Mouse (Mus musculus): ENCODE results near the gene Vmp1. TPM values are rescaled to one million over a fixed set of nuclear protein-coding genes. Genes with fewer than 3 reads are reported as not detected.
A peak's percentile ranks its signal among the peaks of the same experiment; 100 is the strongest.

Vmp1 gene
- 100 to 1,000 TPM; 111 to 116 TPM for total RNA-seq (2021)
- long read RNA-seq, transcript Vmp1-201 (12 exons, 2,787 nt) = major isoform, 122 of 134 reads
- long read RNA-seq, partial matches to known transcripts = 3 of 134 reads
- long read RNA-seq, other reads (novel, unspliced or antisense) = 9 of 134 reads

DNA sequence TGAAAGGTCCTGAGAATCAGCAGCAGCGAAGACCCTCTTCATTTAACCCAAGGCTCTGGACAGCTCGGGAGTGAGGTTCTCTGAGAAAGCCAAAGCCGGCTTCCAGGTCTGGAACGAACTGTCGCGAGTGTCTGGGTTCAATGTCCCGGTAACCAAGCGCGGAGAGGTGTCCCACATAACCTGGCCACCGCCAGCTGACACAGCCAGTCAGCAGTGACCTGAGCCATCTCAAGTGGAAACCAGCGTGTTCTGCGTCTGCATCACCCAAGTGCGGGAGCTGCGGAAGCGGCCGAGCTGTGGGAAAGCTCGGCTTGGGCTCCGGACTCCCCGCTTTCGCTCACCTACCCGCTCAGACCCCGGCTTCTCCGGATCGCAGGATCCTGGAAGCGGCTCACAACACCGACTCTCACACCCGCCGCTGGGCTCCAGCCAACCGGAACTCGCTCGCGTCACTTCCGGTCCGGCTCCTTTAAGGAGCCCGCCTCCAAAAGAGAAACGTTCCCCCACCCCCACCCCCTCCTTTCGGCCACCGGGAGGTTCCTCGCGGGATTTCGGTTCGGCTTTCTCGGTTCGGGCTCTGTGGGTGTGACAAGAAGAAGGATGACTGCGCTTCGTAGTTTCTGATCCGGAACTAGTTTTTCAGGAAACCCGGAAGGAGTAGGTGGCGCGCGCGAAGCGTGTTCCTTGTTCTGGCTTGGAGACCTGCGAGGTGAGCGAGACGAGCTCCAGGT lies at the start of gene Vmp1, which contains the start of gene Ptrh2:
TSS of gene Vmp1 (minus strand) at position 442 of the 731 bp plus-strand sequence.
TSS of gene Ptrh2 (plus strand) at position 591 of the 731 bp plus-strand sequence.
- DNase-seq (ENCODE audit: low spot score in 2 of 2) = peak; percentile 81 to 94

DNA sequence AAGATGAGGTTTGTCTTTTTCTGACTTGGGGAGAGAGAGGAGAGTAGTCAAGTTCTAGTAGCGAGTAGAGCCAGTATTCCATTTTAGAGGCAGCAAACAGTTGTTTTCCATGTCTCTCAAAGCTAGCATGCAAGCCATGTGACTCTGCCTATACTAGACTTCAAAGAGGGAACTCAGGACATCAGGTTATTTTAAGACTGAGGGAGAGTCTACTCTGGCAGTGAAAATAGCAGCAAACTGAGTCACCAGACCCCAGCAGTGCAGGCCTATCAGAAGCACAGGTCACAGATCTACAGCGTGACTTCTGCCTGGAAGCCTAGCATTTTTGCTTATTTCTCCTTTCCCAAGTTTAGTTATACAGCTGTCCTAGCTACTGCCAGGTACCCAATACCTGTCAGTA lies 47.8 kb upstream of the Vmp1 start:
- DNase-seq (ENCODE audit: low spot score in 2 of 2) = no peak

DNA sequence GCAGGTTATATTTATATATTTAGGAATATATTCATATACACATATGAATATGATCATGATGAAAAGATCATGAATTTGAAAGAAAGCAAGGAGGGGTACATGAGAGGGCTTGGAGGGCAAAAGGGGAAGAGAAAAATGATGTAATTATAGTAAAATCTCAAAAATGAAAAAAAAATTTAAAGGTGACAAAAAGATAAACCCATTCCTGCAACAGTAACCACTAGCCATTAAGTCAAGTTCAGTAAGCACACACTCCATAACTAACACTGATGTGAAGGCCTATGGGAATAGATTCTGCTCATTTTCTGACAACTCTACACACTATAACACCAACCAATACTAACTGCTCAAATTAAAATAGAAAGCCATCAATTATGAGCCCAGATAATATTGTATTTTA lies 42.0 kb upstream of the Vmp1 start:
- DNase-seq (ENCODE audit: low spot score in 2 of 2) = no peak

DNA sequence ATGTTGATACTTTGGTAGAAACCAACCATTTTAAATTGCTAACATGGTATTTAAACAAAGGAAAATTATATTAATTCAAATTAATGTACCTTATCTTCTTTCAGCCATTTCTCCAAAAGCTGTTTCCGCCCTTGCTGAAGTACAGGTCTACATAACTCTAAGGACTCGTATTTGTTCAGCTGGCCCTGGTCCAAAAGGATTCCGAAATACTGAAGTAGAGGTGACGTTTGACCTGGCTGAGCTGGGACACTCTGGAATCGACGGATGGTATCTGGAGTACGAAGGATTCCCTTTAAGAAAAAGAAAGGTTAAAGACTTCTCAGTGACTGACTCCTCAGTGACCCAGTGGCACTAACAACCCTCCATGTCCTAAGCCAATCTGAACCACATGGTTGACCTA lies 41.3 kb upstream of the Vmp1 start:
- DNase-seq (ENCODE audit: low spot score in 2 of 2) = no peak

DNA sequence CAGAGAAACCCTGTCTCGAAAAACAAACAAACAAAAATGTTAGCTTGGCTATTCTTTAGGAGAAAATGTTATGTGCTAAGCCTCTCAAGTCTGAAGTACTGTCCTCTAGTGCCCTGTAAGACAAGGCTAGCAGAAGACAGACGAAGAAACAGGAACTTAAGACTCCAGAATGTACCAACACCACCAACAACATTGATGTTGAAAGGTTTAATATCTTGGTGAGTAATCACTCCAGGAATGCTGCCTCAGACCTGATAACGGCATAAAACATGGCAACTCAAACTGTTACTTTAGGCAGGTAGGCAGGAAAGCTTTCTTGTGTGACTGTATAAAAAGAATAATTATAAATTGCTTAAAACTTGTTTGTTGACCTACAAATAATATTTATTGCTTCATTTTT lies 40.4 kb upstream of the Vmp1 start:
- no peak for DNase-seq (ENCODE audit: low spot score in 2 of 2)

DNA sequence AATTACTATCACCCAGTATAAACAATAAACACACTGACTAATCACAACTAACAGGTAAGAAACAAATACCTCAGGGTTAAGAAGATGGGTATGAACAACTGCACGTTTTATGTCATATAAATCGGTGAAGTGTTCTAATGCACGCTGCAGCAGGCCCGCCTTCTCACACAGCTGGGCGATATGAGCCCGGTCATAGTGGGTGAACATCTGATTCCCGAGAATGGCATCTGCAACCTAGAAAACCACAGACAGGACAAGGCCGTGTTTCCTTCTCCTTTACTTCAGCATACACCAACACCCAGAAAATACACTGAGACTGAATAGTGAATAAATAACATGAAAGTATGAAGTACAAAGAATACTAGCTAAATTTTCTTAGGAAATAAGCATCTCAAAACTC lies 35.8 kb upstream of the Vmp1 start:
- no peak for DNase-seq (ENCODE audit: low spot score in 2 of 2)

DNA sequence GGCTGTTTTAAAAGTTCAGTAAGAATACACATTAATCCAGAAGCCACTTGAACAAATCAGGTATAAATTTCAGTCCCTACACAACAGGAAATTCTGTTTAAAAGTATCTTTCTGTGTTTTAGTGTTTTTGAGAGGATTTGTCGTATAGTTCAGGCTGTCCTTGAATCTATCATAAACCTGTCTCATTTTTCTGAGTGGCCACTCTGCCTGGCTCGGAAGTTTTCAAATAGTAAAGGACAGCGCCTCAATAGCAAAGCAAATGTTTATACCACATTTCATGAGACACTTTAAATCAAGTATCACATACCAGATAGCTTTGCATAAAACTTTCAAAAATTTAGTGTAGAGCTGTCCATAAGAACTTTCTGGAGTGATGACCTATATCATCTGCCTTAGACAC lies 34.7 kb upstream of the Vmp1 start:
- DNase-seq (ENCODE audit: low spot score in 2 of 2) = no peak

DNA sequence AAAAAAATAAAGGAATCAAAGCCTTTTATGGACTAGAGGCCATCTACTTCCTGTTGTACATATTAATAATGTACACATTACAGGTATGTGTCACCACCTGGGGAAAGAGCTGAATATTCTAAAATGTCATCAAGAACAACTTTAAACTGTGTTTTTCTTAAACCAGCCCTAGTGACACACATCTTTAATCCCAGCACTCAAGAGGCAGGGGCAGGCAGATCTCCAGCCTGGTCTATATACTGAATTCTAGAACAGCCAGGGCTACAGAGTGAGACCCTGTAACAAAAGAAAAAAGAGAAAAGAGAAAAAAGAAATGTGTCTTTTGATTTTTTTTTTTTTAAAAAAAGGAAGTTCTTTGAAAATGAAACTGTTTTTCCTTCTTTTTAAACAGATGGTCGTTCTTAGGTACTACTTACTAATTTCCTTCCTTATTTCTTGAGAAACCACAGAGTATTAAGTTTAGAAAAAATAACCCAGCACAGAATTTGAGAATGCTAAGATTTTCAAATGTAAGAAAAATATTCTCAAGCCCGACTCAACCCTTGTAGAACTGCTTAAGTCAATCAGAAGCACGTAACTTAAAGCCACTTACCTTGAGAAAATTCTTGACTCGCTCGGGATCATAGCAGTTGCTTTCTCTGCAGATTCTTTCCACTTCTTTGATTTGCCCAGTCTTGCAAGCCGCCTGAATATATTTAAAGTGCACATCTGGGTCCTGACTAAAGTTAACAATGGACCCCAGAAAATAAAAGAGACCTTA lies 33.9 kb upstream of the Vmp1 start:
- no peak for DNase-seq (ENCODE audit: low spot score in 2 of 2)

DNA sequence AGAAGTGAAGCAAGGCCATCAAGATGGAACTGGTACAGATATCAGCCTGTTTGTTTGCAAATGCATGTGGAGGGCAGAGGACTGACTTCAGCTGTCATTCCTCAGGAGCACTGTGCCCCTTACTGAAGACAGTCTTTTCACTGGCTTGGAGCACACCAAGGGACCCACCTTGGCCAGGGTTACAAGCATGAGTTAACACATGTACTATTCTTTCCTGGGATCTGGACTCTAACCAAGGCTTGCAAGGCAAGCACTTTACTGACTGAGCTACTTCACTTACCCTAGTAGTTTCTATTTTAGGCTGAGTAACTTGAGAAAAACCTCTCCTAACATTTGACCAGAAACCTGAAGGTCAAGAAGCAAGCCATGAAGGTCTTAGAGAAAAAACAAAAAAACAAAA lies 31.0 kb upstream of the Vmp1 start:
- no peak for DNase-seq (ENCODE audit: low spot score in 2 of 2)

DNA sequence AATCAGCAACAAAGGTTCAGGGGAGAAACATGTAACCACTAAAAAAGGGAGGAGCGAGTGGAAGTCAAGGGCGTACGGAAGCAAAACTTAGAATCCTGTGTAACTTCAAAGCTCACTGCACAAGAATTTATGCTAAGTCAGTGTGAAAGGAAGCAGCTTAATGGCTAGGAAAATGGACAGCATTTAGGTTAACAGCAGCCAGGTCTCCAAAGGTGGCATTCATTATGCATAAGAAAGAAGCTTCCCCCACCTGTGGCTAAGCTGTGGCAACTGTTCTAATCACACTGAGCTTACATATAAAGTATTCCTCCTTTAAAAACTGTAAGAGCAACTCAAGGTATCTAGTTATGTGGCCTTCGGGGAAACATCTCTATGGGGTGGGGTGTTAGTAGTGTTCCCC lies 17.5 kb upstream of the Vmp1 start:
- DNase-seq (ENCODE audit: low spot score in 2 of 2) = no peak

DNA sequence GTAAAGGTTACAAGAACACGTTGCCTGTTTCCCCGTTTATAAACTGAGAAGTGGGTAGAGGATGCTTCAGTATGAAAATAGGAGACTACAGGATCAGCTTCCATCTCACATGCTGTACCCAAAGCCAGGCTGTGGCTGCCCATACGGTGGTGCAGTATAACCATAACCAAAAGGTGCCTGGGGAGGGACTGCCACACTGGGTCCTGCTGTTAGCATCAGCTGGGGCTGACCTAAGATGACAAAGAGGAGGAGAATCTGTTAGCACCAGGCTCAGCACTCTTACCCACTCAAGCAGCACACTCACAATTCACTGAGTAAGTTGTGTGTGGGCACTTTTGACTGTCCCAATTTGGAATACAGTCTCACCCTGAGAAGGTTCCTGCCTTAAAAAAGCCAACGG lies 11.8 kb upstream of the Vmp1 start:
- no peak for DNase-seq (ENCODE audit: low spot score in 2 of 2)

DNA sequence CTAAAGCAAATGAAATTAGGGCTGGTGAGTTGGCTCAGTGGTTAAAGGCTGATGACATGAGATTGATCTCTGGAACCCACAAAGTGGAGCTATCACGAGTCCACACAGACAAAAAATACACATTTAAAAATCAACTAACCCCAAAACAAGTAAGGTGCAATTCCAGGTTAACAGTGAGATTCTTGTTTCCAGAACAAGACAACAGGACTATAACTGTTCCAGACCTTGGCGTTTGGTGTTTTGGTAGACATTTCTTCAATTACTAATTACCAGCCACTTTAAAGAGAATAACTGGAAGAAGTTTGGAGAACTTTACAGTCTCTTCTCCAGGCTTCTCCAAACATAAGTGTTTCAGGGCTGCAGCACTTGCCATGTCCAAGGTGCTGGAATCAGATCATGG lies 8.9 kb upstream of the Vmp1 start:
- DNase-seq (ENCODE audit: low spot score in 2 of 2) = no peak

DNA sequence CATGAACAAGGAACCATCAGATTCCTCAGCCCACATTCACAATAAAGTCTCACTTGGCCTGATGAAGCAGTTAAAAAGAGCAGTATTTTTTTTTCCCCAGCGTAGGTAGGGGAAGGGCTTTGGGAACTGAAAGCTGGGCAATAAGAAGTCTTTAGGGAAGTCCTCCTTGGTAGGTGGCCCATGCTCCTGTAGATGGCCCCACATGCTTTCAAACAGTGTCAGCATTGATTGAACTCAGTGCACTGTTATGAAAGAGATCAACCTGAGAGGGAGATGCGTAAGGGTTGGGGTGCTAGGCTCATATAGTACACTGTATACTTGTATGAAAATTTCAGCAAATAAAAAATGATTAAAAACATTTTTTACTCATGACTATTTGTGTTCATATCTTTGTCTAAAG lies 8.3 kb upstream of the Vmp1 start:
- no peak for DNase-seq (ENCODE audit: low spot score in 2 of 2)

DNA sequence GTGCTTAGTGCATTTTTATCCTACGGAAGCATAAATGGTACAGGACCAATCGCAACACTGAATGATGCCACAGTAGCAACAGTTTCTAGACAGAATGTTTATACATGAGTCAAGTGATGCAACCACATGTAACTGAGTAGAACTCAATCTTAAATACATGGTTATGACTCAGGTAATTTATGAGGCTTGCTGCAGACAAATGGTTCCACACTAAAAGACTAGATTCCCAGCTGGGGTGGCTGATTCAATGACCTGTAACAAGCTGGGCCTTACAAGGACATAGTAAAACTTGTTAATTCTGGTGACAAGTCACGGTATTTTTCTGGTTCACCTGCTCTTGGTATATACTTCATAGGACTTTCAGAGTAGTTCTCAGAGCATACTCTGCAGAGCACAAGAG lies 7.8 kb upstream of the Vmp1 start:
- no peak for DNase-seq (ENCODE audit: low spot score in 2 of 2)

DNA sequence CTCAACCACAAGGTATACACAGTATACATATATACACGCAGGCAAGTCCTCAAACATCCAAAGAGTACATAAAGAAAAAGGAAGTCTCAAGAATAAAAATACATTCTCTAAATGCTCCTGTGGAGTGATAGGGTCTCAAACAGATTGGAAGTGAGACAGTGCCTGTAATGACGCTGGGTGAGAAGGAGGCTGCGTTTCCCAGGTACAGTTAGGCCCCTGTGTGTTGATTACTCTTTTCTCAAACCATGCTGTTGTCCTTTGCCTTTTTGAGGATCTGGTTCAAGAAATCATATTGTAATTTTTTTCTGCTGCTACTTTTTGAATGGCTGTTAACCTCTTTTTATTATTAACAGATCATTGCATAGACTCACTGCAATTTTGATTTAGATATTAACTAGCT lies 6.7 kb upstream of the Vmp1 start:
- DNase-seq (ENCODE audit: low spot score in 2 of 2) = no peak

DNA sequence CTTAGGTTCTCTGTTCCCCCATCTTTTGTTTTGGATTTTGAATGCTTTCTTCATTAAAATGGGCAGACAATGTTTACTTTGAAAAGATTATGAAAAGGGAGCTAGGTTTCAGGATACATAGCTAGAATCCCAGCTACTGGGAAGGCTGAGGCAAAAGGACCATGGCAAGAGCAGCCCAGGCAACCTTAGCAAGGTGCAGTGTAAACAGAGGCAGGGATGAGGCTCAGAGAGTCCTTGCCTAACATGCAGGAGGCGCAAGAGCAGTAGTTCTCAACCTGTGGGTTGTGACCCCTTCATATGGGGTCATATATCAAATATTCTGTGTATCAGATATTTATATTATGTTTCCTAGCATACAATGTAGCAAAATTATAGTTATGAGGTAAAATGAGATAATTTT lies 1.7 kb upstream of the Vmp1 start:
- no peak for DNase-seq (ENCODE audit: low spot score in 2 of 2)

DNA sequence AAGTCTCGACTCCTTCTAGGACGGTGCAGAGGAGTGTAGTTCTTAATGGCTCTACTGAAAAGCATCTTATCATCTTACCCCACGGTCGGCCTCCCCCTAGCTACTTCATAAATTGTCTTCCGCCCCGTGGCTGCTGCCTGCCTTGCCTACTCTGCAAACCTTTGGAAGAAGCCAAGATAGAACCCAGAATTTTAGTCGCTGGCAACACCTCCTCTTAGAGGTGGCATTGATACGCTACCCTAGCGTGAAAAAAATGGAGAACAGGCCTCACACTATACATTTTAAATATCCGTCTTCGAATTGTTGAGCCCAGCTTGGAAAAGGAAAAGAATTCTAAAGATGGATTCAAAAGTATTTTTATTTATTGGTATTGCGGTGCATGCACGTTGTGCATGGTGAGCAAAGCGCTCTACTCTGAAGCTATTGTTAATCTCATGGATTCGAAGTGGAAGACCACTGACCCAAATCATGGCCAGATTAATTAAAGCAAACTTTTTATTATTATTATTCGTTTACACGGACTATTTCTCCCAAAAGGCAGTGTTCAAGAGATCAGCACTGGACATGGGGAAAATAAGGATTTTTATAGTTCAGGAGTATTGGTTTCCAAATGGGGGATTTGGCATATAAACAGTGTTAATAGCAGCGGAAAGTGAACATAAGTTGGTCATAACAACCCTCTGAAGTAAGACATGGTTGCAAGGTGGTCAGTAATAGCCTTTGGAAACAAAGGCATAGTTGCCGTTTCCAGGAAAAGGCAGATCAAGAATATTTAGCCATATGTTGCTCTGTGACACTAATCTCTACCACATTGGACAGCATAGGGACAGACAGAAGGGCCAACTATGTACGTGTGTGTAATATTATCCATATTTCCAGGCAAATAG lies 733 bp upstream of the Vmp1 start:
- no peak for DNase-seq (ENCODE audit: low spot score in 2 of 2)

DNA sequence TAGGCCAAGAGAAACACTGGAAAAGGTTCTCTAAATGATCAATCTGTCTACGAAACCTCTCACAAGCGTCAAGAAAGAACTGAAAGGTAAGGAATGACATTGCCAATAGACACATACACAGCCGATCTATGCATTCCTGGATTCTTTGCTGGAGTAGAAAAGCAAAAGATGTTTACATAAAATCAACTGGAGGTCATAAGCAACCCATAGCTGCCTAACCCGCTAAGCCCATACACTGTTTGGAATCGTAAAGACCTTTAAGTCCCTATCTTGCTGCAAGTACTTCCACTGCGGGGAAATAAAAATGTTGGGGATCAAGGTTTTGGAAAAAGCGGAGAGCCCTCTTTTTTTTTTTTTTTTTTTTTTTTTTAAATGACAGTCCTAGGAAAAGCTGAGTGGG lies 775 bp downstream of the Vmp1 start:
- DNase-seq (ENCODE audit: low spot score in 2 of 2) = no peak

DNA sequence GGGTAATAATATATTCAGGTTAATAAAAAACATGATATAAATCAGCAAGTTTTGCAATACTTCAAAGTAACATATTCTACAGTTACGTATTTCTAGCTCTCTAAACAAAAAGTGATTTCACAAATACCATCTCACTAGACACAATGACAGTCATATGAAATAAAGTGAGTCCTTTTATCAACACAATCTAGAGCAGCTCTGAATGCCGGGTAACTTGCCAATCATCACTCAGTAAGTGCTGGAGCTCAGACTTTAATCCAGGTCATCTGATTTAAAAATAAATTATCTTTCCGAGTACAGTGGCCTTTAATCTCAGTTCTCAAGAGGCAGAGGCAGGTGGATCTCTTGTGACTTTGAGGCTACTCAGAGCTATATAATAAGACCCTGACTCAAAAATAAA lies 2.2 kb downstream of the Vmp1 start:
- no peak for DNase-seq (ENCODE audit: low spot score in 2 of 2)

DNA sequence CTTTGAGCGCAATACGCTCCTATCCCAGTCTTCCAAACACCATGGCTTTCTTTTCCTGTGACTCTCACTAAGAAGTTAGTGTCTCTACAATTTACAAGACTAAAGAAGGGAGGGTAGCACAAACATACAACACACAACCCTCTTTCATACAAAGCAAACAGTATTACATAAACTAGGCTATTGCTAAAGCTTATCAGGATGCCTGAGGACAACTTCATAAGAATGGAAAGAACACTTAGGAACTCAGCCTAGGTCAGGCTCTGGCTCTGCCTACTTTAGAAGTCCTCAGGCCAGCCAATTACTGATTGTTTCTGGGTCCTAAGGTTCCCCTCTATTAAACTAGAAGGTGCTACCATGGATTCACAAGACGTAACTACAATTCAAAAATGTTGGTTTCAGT lies 2.9 kb downstream of the Vmp1 start:
- DNase-seq (ENCODE audit: low spot score in 2 of 2) = no peak

DNA sequence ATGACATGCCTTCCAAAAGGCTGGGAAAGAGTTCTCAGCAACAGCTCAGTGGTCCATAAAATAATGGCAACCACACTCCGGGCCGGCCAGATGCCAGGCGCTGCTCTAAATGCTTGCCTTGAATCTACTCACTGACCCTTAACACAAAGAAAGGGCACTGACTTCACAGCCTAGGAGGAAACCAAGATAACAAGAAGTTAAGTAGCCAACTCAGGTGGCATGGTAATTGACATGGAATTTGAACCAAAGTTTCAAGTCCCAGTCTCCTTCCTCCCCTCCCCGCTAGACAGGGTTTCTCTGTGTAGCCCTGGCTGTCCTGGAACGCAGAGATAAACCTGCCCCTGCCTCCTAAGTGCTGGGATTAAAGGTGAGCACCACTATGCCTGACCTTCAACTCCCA lies 4.7 kb downstream of the Vmp1 start:
- no peak for DNase-seq (ENCODE audit: low spot score in 2 of 2)

DNA sequence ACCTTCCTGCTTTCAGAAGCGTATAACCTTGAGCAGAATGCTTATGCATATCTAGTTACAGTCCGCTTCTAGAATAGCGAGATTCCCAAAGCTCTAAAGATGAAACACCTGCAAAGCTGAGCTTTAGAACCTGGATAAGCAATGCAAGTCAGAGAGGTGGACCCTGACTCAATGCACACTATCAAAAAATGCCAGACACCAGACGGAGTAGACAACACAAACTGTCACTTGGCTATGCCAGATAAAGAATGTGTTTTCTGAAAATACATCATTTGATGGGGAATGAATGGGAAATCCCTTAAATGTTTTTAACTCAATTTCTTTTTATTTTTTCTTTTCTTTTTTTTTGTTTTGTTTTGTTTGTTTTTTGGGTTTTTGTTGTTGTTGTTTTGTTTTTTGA lies 8.1 kb downstream of the Vmp1 start:
- DNase-seq (ENCODE audit: low spot score in 2 of 2) = no peak
